Mouse (Mus musculus) CH12.LX (cell line): ENCODE measurements around the gene Fam90a1a. TPM values are rescaled to one million over a fixed set of nuclear protein-coding genes. Genes with fewer than 3 reads are reported as not detected.
A peak's percentile ranks its signal among the peaks of the same experiment; 100 is the strongest.

Experiments used
- DNase-seq: peaks from one replicate; pipeline ENCODE4 v3.0.0-alpha.2; 2013; ENCODE audit errors: extremely low read depth
- H3K27ac ChIP-seq: 2 replicates; pipeline ENCODE4 v1.5.1; 2012; ENCODE audit warnings: low read depth, mild to moderate bottlenecking, control low read depth, moderate library complexity; ENCODE audit not compliant: insufficient read depth
- H3K27me3 ChIP-seq: replicated peaks from 2 replicates; pipeline ENCODE3; 2012; ENCODE audit warnings: inconsistent platforms
- H3K36me3 ChIP-seq, 2 experiments: replicated peaks in 1 of 2; 2 replicates each; pipeline versions ENCODE3 to v1.6.1; 2012; ENCODE audit warnings: inconsistent platforms in 1 of 2, low read length in 1 of 2, mild to moderate bottlenecking in 1 of 2, mixed read lengths in 1 of 2, moderate library complexity in 1 of 2; ENCODE audit not compliant: control insufficient read depth in 1 of 2, insufficient read depth in 1 of 2
- H3K4me1 ChIP-seq, 2 experiments: 2 replicates each; pipeline ENCODE4 v1.6.1; 2012; ENCODE audit warnings: inconsistent platforms in 1 of 2, moderate library complexity in 1 of 2; ENCODE audit not compliant: insufficient read depth in 2 of 2, control insufficient read depth in 1 of 2
- H3K4me2 ChIP-seq: 2 replicates; pipeline ENCODE4 v1.6.1; 2012; ENCODE audit warnings: low read depth, mild to moderate bottlenecking, control low read depth; ENCODE audit not compliant: poor library complexity, insufficient read depth, severe bottlenecking
- H3K4me3 ChIP-seq, 3 experiments: fragments of 150-350 bp in 1 of 3; sonication (generic) in 1 of 3; replicated peaks in 1 of 3; 2 replicates each; pipeline versions ENCODE3 to v1.5.1; 2011 to 2012; ENCODE audit warnings: low read depth in 2 of 3, low read length in 2 of 3, mild to moderate bottlenecking in 2 of 3, moderate library complexity in 2 of 3, control low read depth in 1 of 3, improper control_type of control experiment in 1 of 3, inconsistent platforms in 1 of 3, mixed read lengths in 1 of 3; ENCODE audit not compliant: poor library complexity in 1 of 3
- H3K79me2 ChIP-seq: replicated peaks from 2 replicates; pipeline ENCODE4 v1.6.1; 2012; ENCODE audit warnings: mild to moderate bottlenecking, moderate library complexity; ENCODE audit not compliant: control insufficient read depth, poor library complexity, insufficient read depth, severe bottlenecking; ENCODE audit errors: extremely low read depth
- H3K9ac ChIP-seq: 2 replicates; pipeline ENCODE4 v1.6.1; 2012; ENCODE audit warnings: low read depth, mild to moderate bottlenecking, control low read depth, moderate library complexity; ENCODE audit not compliant: insufficient read depth
- H3K9me3 ChIP-seq: replicated peaks from 2 replicates; pipeline ENCODE3; 2012; ENCODE audit warnings: low read length, inconsistent platforms, mixed read lengths
- CTCF ChIP-seq, 2 experiments: IDR thresholded peaks in 1 of 2; conservative IDR thresholded peaks in 1 of 2; 2 replicates each; pipeline ENCODE4 v1.5.1; 2011 to 2012; ENCODE audit warnings: low read depth in 2 of 2, low read length in 2 of 2, improper control_type of control experiment in 1 of 2, inconsistent platforms in 1 of 2, mild to moderate bottlenecking in 1 of 2, moderate library complexity in 1 of 2
- ELF1 ChIP-seq: IDR thresholded peaks from 2 replicates; pipeline ENCODE4 v1.6.1; 2014; ENCODE audit warnings: low read depth, mild to moderate bottlenecking, inconsistent platforms, low read length, improper control_type of control experiment
- EP300 ChIP-seq: IDR thresholded peaks from 2 replicates; pipeline ENCODE4 v1.6.1; 2011; ENCODE audit warnings: low read length, improper control_type of control experiment
- ETS1 ChIP-seq: conservative IDR thresholded peaks from 2 replicates; pipeline ENCODE4 v1.6.1; 2012; ENCODE audit warnings: low read depth, mild to moderate bottlenecking, inconsistent platforms, low read length, improper control_type of control experiment, moderate library complexity
- HCFC1 ChIP-seq: IDR thresholded peaks from 2 replicates; pipeline ENCODE4 v1.6.1; 2012; ENCODE audit warnings: low read depth, mild to moderate bottlenecking, inconsistent platforms, low read length, improper control_type of control experiment
- IRF4 ChIP-seq: IDR thresholded peaks from 2 replicates; pipeline ENCODE4 v1.6.1; 2014; ENCODE audit warnings: low read depth, mild to moderate bottlenecking, inconsistent platforms, low read length, improper control_type of control experiment
- MAX ChIP-seq: IDR thresholded peaks from 2 replicates; pipeline ENCODE4 v1.6.1; 2011; ENCODE audit warnings: low read length, improper control_type of control experiment
- MAZ ChIP-seq: IDR thresholded peaks from 2 replicates; pipeline ENCODE4 v1.6.1; 2012; ENCODE audit warnings: low read depth, mild to moderate bottlenecking, inconsistent platforms, low read length, improper control_type of control experiment, moderate library complexity
- MXI1 ChIP-seq: IDR thresholded peaks from 2 replicates; pipeline ENCODE4 v1.6.1; 2011; ENCODE audit warnings: mild to moderate bottlenecking, low read depth, low read length, improper control_type of control experiment
- MYC ChIP-seq: IDR thresholded peaks from 2 replicates; pipeline ENCODE4 v1.6.1; 2011; ENCODE audit warnings: low read depth, mild to moderate bottlenecking, improper control_type of control experiment, low read length
- NELFE ChIP-seq: IDR thresholded peaks from 2 replicates; pipeline ENCODE4 v1.6.1; 2011; ENCODE audit warnings: low read depth, low read length, improper control_type of control experiment
- PAX5 ChIP-seq: IDR thresholded peaks from 2 replicates; pipeline ENCODE4 v1.6.1; 2012; ENCODE audit warnings: low read length, inconsistent platforms, mixed read lengths
- POLR2A ChIP-seq: IDR thresholded peaks from 2 replicates; pipeline ENCODE4 v1.6.1; 2011; ENCODE audit warnings: low read depth, mild to moderate bottlenecking, improper control_type of control experiment, low read length
- POLR2AphosphoS2 ChIP-seq: IDR thresholded peaks from 2 replicates; pipeline ENCODE4 v1.6.1; 2011; ENCODE audit warnings: low read depth, low read length, improper control_type of control experiment
- RAD21 ChIP-seq: IDR thresholded peaks from 2 replicates; pipeline ENCODE4 v1.6.1; 2011; ENCODE audit warnings: low read depth, mild to moderate bottlenecking, low read length, improper control_type of control experiment, moderate library complexity
- RCOR1 ChIP-seq: conservative IDR thresholded peaks from 2 replicates; pipeline ENCODE4 v1.6.1; 2012; ENCODE audit warnings: low read depth, mild to moderate bottlenecking, inconsistent platforms, low read length, improper control_type of control experiment
- SIN3A ChIP-seq: IDR thresholded peaks from 2 replicates; pipeline ENCODE4 v1.6.1; 2012; ENCODE audit warnings: low read length, improper control_type of control experiment, inconsistent platforms
- SMC3 ChIP-seq: IDR thresholded peaks from 2 replicates; pipeline ENCODE4 v1.6.1; 2011; ENCODE audit warnings: low read depth, low read length, improper control_type of control experiment
- TBP ChIP-seq: conservative IDR thresholded peaks from 2 replicates; pipeline ENCODE4 v1.6.1; 2011; ENCODE audit warnings: low read depth, low read length, improper control_type of control experiment
- TCF12 ChIP-seq: IDR thresholded peaks from 2 replicates; pipeline ENCODE4 v1.6.1; 2014; ENCODE audit warnings: low read depth, mild to moderate bottlenecking, inconsistent platforms, low read length, improper control_type of control experiment
- USF1 ChIP-seq: IDR thresholded peaks from 2 replicates; pipeline ENCODE4 v1.6.1; 2014; ENCODE audit warnings: low read depth, mild to moderate bottlenecking, inconsistent platforms, low read length, improper control_type of control experiment
- USF2 ChIP-seq: conservative IDR thresholded peaks from 2 replicates; pipeline ENCODE4 v1.6.1; 2011; ENCODE audit warnings: low read depth, low read length, improper control_type of control experiment
- ZC3H11A ChIP-seq: IDR thresholded peaks from 2 replicates; pipeline ENCODE4 v1.6.1; 2012; ENCODE audit warnings: low read depth, mild to moderate bottlenecking, inconsistent platforms, low read length, improper control_type of control experiment
- ZKSCAN1 ChIP-seq: IDR thresholded peaks from 2 replicates; pipeline ENCODE4 v1.6.1; 2012; ENCODE audit warnings: low read depth, inconsistent platforms, low read length, improper control_type of control experiment, borderline replicate concordance
- dilution Hi-C: fragments of 300-500 bp; cut with MboI; formaldehyde crosslinking; loops from 2 replicates; pipeline ENCODE4 v1.14.3; 2020; ENCODE audit warnings: low sequenced_read_pairs; ENCODE audit not compliant: extremely low pct_unique_long_range_greater_than_20kb, extremely low pct_ligation_motif_present
- in situ Hi-C: fragments of 300-500 bp; cut with MboI; formaldehyde crosslinking; loops from 3 replicates; pipeline ENCODE4 v1.14.3; 2019; ENCODE audit warnings: low sequenced_read_pairs, low pct_ligation_motif_present, low pct_unique_long_range_greater_than_20kb, mixed read lengths
- polyA plus RNA-seq: library from polyadenylated mRNA; unstranded; fragments of >175 nt; gene quantifications from 2 replicates; pipeline ENCODE4 v1.2.1, GENCODE M21; 2012; ENCODE audit warnings: low read depth; ENCODE audit not compliant: insufficient read length
- total RNA-seq, 2 experiments: library from RNA; depleted of rRNA; stranded (reverse); fragments of 300-350 nt in 1 of 2; fragments of >200 nt in 1 of 2; gene quantifications; 2 replicates each; pipeline ENCODE4 v1.2.3; 2012 to 2014

Gene Fam90a1a
- total and polyA plus RNA-seq, 3 experiments, result not detected

DNA sequence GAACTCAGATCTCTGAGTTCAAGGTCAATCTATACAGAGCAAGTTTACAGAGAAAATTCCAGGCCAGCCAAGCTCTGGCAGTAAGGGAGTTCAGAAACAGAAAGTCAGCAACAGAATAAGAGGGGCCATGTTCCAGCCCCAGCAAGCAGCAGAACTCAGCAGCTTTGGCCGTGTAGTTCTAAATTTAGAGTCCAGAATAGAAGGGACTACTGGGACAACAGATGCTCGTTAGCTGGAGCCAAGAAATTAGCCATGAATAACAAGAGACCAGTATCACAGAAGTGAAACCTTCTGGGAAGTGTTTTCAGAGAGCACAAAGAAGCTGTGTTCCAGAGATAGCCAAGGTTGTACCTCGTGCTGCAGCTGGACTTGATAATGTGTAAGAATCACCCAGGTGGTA, 50.9 kb downstream of the Fam90a1a start:
- H3K4me2 ChIP-seq, result no peak overlapping the region
- H3K79me2 ChIP-seq, result no peaks in the 10 kb centered on the region
- no peak for DNase-seq
- no peaks in the 10 kb centered on the region for H3K27me3 ChIP-seq
- no peak overlapping the region for H3K9ac ChIP-seq
- no peak overlapping the region for H3K27ac ChIP-seq
- dilution Hi-C loops (no loop called here), in situ Hi-C loops (no loop called here)
- peaks cover 3 to 10% of the 10 kb centered on the region in 2 experiments for H3K36me3 ChIP-seq
- H3K4me3 ChIP-seq, result no peak overlapping the region
- no peaks in the 10 kb centered on the region for H3K9me3 ChIP-seq
- TF ChIP-seq MAZ, result no peak
- TF ChIP-seq HCFC1, result no peak
- TF ChIP-seq USF1, result no peak
- no peak for TF ChIP-seq MAX
- no peak for TF ChIP-seq POLR2A
- no peak for TF ChIP-seq ZKSCAN1
- TF ChIP-seq NELFE, result no peak
- no peak for TF ChIP-seq MXI1
- TF ChIP-seq IRF4, result no peak
- no peak for TF ChIP-seq ELF1
- TF ChIP-seq ZC3H11A, result no peak
- TF ChIP-seq SMC3, result no peak
- TF ChIP-seq ETS1, result no peak
- no peak for TF ChIP-seq USF2
- TF ChIP-seq RCOR1, result no peak
- no peak for TF ChIP-seq POLR2AphosphoS2
- H3K4me1 ChIP-seq, result peaks cover 16 to 27% of the 10 kb centered on the region in 2 experiments

DNA sequence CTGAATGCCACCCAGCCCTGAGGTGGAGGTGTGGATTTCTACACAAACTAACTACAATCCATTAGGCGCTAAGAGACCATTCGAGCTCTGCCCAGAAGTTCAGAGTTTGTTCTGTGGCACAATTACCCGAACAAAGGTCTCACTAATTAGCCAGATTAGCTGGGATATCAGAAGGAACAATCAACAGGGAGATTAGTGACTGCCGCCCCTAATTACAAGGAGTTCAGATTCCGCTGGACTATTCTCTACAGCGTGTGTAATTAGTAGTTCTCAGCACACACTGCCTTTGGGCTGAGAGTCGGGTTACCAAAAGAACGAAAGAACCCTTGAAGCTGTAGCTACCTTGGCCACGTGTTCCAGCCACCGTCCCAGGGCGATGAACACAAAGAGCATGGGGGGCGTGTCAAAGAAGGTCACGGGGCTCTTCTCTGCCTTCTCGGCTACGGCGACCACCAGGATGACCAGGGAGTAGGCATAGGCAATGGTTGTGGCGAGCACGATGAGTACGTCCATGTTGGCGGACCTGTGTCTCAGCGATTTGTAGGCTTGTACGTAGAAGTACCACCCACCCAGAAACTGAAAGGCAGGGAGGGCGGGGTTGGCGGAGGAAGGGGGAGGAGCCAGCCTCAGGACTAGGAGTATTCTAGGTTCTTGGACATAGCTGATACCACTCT, 54.7 kb downstream of the Fam90a1a start:
- peak overlapping the region; percentile 45 to 66 (median 47) for H3K4me3 ChIP-seq
- dilution Hi-C loops, result no loop called here

More for the DNA sequence above, 54.7 kb downstream of the Fam90a1a start:
- Histone ChIP-seq H3K36me3 (peaks cover 3% of the 10 kb centered on the region in 2 experiments), H3K4me2 (peak overlapping the region; percentile 78), H3K4me1 (peaks cover 9 to 15% of the 10 kb centered on the region in 2 experiments), H3K27me3 (no peaks in the 10 kb centered on the region), H3K9me3 (no peaks in the 10 kb centered on the region), H3K27ac (no peak overlapping the region), H3K79me2 (no peaks in the 10 kb centered on the region), H3K9ac (peak overlapping the region; percentile 4; the same call in 1 of the 2 replicates)
- in situ Hi-C loops, result no loop called here
- DNase-seq, result peak; percentile 22
- TF ChIP-seq EP300, result no peak
- 0 out of 2 replicates have a peak, but pooled peaks have one; percentile 22 for TF ChIP-seq HCFC1
- TF ChIP-seq CTCF (conservative IDR thresholded peaks at IDR 0.05 in 1 of 2, IDR thresholded peaks at IDR 0.05 in 1 of 2; ENCODE audit: low read depth in 2 of 2, low read length in 2 of 2), result no peak
- 0 out of 2 replicates have a peak, but pooled peaks have one; percentile 29 for TF ChIP-seq SIN3A
- peak; percentile 82 for TF ChIP-seq MYC
- peak; percentile 61; the same call in 1 of the 2 replicates for TF ChIP-seq TBP
- TF ChIP-seq NELFE, result peak; percentile 57; the same call in 1 of the 2 replicates
- TF ChIP-seq USF2, result 0 out of 2 replicates have a peak, but pooled peaks have one; percentile 22
- TF ChIP-seq MXI1, result peak; percentile 95
- peak; percentile 78 for TF ChIP-seq POLR2A
- peak; percentile 50 for TF ChIP-seq USF1
- TF ChIP-seq RAD21, result no peak
- TF ChIP-seq PAX5, result no peak
- TF ChIP-seq ZC3H11A, result no peak
- TF ChIP-seq MAX, result peak; percentile 92
- no peak for TF ChIP-seq ELF1
- peak; percentile 49; the same call in 1 of the 2 replicates for TF ChIP-seq TCF12
